Comparison of ENCODE assay signal across 8 mouse cellular contexts in genomic region chr11:20132955-20133562, GRCm38 (mm10). TPM values are rescaled to one million over a fixed set of nuclear protein-coding genes. Genes with fewer than 3 reads are reported as not detected.
DNase-seq lines count a peak whose midpoint lies in the region; ATAC-seq lines count a peak whose summit lies in the region.

No protein-coding gene starts in this region.

- H3K4me3 ChIP-seq in forebrain, embryonic 13.5 days = no peak overlapping the region
- H3K4me3 ChIP-seq in lung, embryonic 15.5 days = peak overlapping the region; percentile 21; the same call in 1 of the 2 replicates

- no peaks in the 10 kb centered on the region for H3K27me3 ChIP-seq in forebrain, embryonic 13.5 days
- no peaks in the 10 kb centered on the region for H3K27me3 ChIP-seq in lung, embryonic 15.5 days

- no peak overlapping the region for H3K4me2 ChIP-seq in forebrain, embryonic 13.5 days
- H3K4me2 ChIP-seq in lung, embryonic 15.5 days = peak overlapping the region; percentile 48

- intact Hi-C loops in heart, postnatal 25 days (cut with DNase I) = loop anchor here (1.0 to 5.0 kb wide), 5 partner anchors 64 to 268 kb away; partner anchors contain the start of genes Cep68 and Slc1a4

- no peaks in the 10 kb centered on the region for H3K4me1 ChIP-seq in forebrain, embryonic 13.5 days
- H3K4me1 ChIP-seq in lung, embryonic 15.5 days = no peaks in the 10 kb centered on the region

- ATAC-seq in forebrain, embryonic 13.5 days = peak; percentile 36; the same call in 1 of the 2 replicates
- no peak; the same call in none of the 2 replicates for ATAC-seq in lung, embryonic 15.5 days (ENCODE audit: borderline replicate concordance, extremely low read depth, low FRiP score, low TSS enrichment)

- H3K27ac ChIP-seq in forebrain, embryonic 13.5 days = no peak overlapping the region
- no peak overlapping the region for H3K27ac ChIP-seq in lung, embryonic 15.5 days

- peak; percentile 74 for DNase-seq in MEL-GATA-1-ER (ENCODE audit: extremely low read depth, low read depth)
- DNase-seq in c-Kit-positive CD71-positive TER-119-positive erythroid progenitor cells, embryonic 14.5 days (ENCODE audit: low spot score) = peak; percentile 64
- peak; percentile 59 for DNase-seq in heart, postnatal 25 days (ENCODE audit: low spot score)
- peak; percentile 72 for DNase-seq in layer of hippocampus, adult 9-10 months (ENCODE audit: low spot score)
- DNase-seq in retina, postnatal 1 day = peak; percentile 81
- DNase-seq in thymus, postnatal 36 days = peak; percentile 61 to 73

- WGBS in forebrain, embryonic 13.5 days = 38% methylated on average over 12 of the region's 12 CpGs
- 31% methylated on average over 12 of the region's 12 CpGs for whole genome bisulfite sequencing in lung, embryonic 15.5 days

- no peaks in the 10 kb centered on the region for H3K9me3 ChIP-seq in forebrain, embryonic 13.5 days (replicated peaks)
- no peaks in the 10 kb centered on the region for H3K9me3 ChIP-seq in lung, embryonic 15.5 days

- H3K36me3 ChIP-seq in forebrain, embryonic 13.5 days (ENCODE audit: poor library complexity, severe bottlenecking) = no peaks in the 10 kb centered on the region
- H3K36me3 ChIP-seq in lung, embryonic 15.5 days = no peaks in the 10 kb centered on the region

- no peak overlapping the region for H3K9ac ChIP-seq in forebrain, embryonic 13.5 days
- no peak overlapping the region for H3K9ac ChIP-seq in lung, embryonic 15.5 days

RNA-seq across cellular contexts. Expression of gene Actr2, which starts 20.3 kb away (rescaled TPM):
- 148 and 166 TPM in 2 replicates for polyA plus RNA-seq in forebrain, embryonic 13.5 days (2015; fragmentation: Nextera tagmentation; extraction: Ambion mirVana)
- total RNA-seq in heart, postnatal 25 days (2021) = 10 to 100 TPM; 72.9 to 79.1 TPM
- 120 and 121 TPM in 2 replicates for polyA plus RNA-seq in lung, embryonic 15.5 days (2015; fragmentation: Nextera tagmentation; extraction: Ambion mirVana)
